Mouse (Mus musculus) heart, embryonic 15.5 days (tissue): ENCODE data around the gene Otop2. TPM values are rescaled to one million over a fixed set of nuclear protein-coding genes. Genes with fewer than 3 reads are reported as not detected.

Experiments
- ATAC-seq: fragments of 200-750 bp; cut with Nextera tagmentation; replicated peaks from 2 replicates; pipeline ENCODE4 v1.8.0; 2017; ENCODE audit warnings: low read depth, moderate TSS enrichment; ENCODE audit not compliant: insufficient number of reproducible peaks, insufficient read depth, low FRiP score
- H3K27ac ChIP-seq: fragments of 300-500 bp; sonication (generic); 2 replicates; pipeline ENCODE4 v1.5.1; 2015; ENCODE audit warnings: mild to moderate bottlenecking, inconsistent platforms
- H3K27me3 ChIP-seq: fragments of 300-500 bp; sonication (generic); 2 replicates; pipeline ENCODE4 v1.6.1; 2015; ENCODE audit warnings: inconsistent platforms
- H3K36me3 ChIP-seq: fragments of 300-500 bp; sonication (generic); 2 replicates; pipeline ENCODE4 v1.6.1; 2015; ENCODE audit warnings: mild to moderate bottlenecking, inconsistent platforms
- H3K4me1 ChIP-seq: fragments of 300-500 bp; sonication (generic); replicated peaks from 2 replicates; pipeline ENCODE4 v1.6.1; 2015; ENCODE audit warnings: inconsistent platforms
- H3K4me2 ChIP-seq: fragments of 300-500 bp; sonication (generic); 2 replicates; pipeline ENCODE4 v1.6.1; 2015; ENCODE audit warnings: inconsistent platforms, mild to moderate bottlenecking, moderate library complexity
- H3K4me3 ChIP-seq: fragments of 300-500 bp; sonication (generic); 2 replicates; pipeline ENCODE4 v1.5.1; 2015; ENCODE audit warnings: mild to moderate bottlenecking, inconsistent platforms
- H3K9ac ChIP-seq: fragments of 300-500 bp; sonication (generic); 2 replicates; pipeline ENCODE4 v1.6.1; 2015; ENCODE audit warnings: mild to moderate bottlenecking, inconsistent platforms
- H3K9me3 ChIP-seq: fragments of 300-500 bp; sonication (generic); replicated peaks from 2 replicates; pipeline ENCODE4 v1.6.1; 2016; ENCODE audit warnings: inconsistent platforms
- WGBS: fragments of 180-500 bp; shearing (Covaris S2); methylation state at CpG from one replicate; pipeline ENCODE4 v1.1.7; 2015; ENCODE audit warnings: mixed read lengths; 5-methylcytosine and 5-hydroxymethylcytosine counted together
- polyA plus RNA-seq: library from polyadenylated mRNA; unstranded; fragments of >200 nt; fragmentation: Nextera tagmentation; extraction: Ambion mirVana; gene quantifications from 2 replicates; pipeline ENCODE4 v1.2.1, GENCODE M21; 2015

The Otop2 gene
- polyA plus RNA-seq, 1 experiment from 2014 or later, result not detected

- no peak overlapping the region for H3K4me2 ChIP-seq
- H3K9ac ChIP-seq, result no peak overlapping the region
- no peaks in the 10 kb centered on the region for H3K36me3 ChIP-seq
- no peak for ATAC-seq
- peaks cover 35% of the 10 kb centered on the region for H3K27me3 ChIP-seq
- WGBS, result 18% methylated on average over 5 of the region's 5 CpGs
- H3K4me1 ChIP-seq, result peaks cover 12% of the 10 kb centered on the region
- no peak overlapping the region for H3K4me3 ChIP-seq
- H3K9me3 ChIP-seq, result no peaks in the 10 kb centered on the region
- peak overlapping the region; percentile 59; the same call in 1 of the 2 replicates for H3K27ac ChIP-seq
These were observed 51.5 kb downstream of the Otop2 start for GRCm38 (mm10) chr11:115358468-115358867.

GRCm38 (mm10) chr11:115359293-115359692 lies 52.3 kb downstream of the Otop2 start:
- no peaks in the 10 kb centered on the region for H3K36me3 ChIP-seq
- ATAC-seq, result peak; percentile 32
- peaks cover 35% of the 10 kb centered on the region for H3K27me3 ChIP-seq
- H3K9me3 ChIP-seq, result no peaks in the 10 kb centered on the region
- no peak overlapping the region for H3K4me3 ChIP-seq
- WGBS, result 37% methylated on average over 3 of the region's 3 CpGs
- H3K27ac ChIP-seq, result peak overlapping the region; percentile 59
- H3K4me2 ChIP-seq, result no peak overlapping the region
- H3K9ac ChIP-seq, result no peak overlapping the region
- peaks cover 12% of the 10 kb centered on the region for H3K4me1 ChIP-seq

GRCm38 (mm10) chr11:115359726-115360125 lies 52.8 kb downstream of the Otop2 start:
- H3K4me2 ChIP-seq, result no peak overlapping the region
- no peak overlapping the region for H3K9ac ChIP-seq
- peak overlapping the region; percentile 59 for H3K27ac ChIP-seq
- 54% methylated on average over 6 of the region's 6 CpGs for WGBS
- no peak for ATAC-seq
- peaks cover 12% of the 10 kb centered on the region for H3K4me1 ChIP-seq
- no peaks in the 10 kb centered on the region for H3K36me3 ChIP-seq
- no peaks in the 10 kb centered on the region for H3K9me3 ChIP-seq
- H3K27me3 ChIP-seq, result peaks cover 30% of the 10 kb centered on the region
- H3K4me3 ChIP-seq, result no peak overlapping the region

GRCm38 (mm10) chr11:115364136-115364535 lies 57.2 kb downstream of the Otop2 start:
- ATAC-seq, result no peak
- Histone ChIP-seq H3K4me2 (no peak overlapping the region), H3K27ac (no peak overlapping the region), H3K4me3 (no peak overlapping the region), H3K36me3 (no peaks in the 10 kb centered on the region), H3K4me1 (peaks cover 28% of the 10 kb centered on the region), H3K9me3 (no peaks in the 10 kb centered on the region), H3K27me3 (peaks cover 36% of the 10 kb centered on the region), H3K9ac (no peak overlapping the region)
- WGBS, result 92% methylated on average over 3 of the region's 3 CpGs

GRCm38 (mm10) chr11:115366039-115366705 lies 59.2 kb downstream of the Otop2 start:
- Histone ChIP-seq H3K4me1 (peaks cover 22% of the 10 kb centered on the region), H3K9me3 (no peaks in the 10 kb centered on the region), H3K27me3 (peaks cover 48% of the 10 kb centered on the region), H3K4me3 (peak overlapping the region; percentile 62), H3K9ac (peak overlapping the region; percentile 62; the same call in 1 of the 2 replicates), H3K36me3 (no peaks in the 10 kb centered on the region), H3K4me2 (peak overlapping the region; percentile 97), H3K27ac (peak overlapping the region; percentile 4; the same call in 1 of the 2 replicates)
- 31% methylated on average over 7 of the region's 7 CpGs for WGBS
- ATAC-seq, result no peak; the same call in 1 of the 2 replicates

GRCm38 (mm10) chr11:115366706-115367394 lies 59.9 kb downstream of the Otop2 start:
- no peaks in the 10 kb centered on the region for H3K9me3 ChIP-seq
- ATAC-seq, result 0 out of 2 replicates have a peak, but pooled peaks have one; percentile 9
- H3K36me3 ChIP-seq, result no peaks in the 10 kb centered on the region
- H3K4me2 ChIP-seq, result peak overlapping the region; percentile 97
- H3K27ac ChIP-seq, result 0 out of 2 replicates have a peak overlapping the region, but pooled peaks have one; percentile 12
- peaks cover 22% of the 10 kb centered on the region for H3K4me1 ChIP-seq
- peak overlapping the region; percentile 62 for H3K4me3 ChIP-seq
- WGBS, result 4% methylated on average over 26 of the region's 28 CpGs
- H3K27me3 ChIP-seq, result peaks cover 54% of the 10 kb centered on the region
- H3K9ac ChIP-seq, result peak overlapping the region; percentile 62

- Histone ChIP-seq H3K9ac (peak within 1 kb of the TSS; percentile 62), H3K4me3 (peak within 1 kb of the TSS; percentile 62), H3K27ac (0 out of 2 replicates have a peak within 1 kb of the TSS, but pooled peaks have one; percentile 12), H3K9me3 (no peaks in the 10 kb centered on the region), H3K4me2 (peak within 1 kb of the TSS; percentile 97), H3K4me1 (peaks cover 22% of the 10 kb centered on the region), H3K36me3 (no peaks in the 10 kb centered on the region), H3K27me3 (peaks cover 60% of the 10 kb centered on the region)
- ATAC-seq, result peak; percentile 65
- WGBS, result 2% methylated on average over 39 of the region's 39 CpGs
These were observed 60.5 kb downstream of the Otop2 start, which contains the start of gene Hid1 for GRCm38 (mm10) chr11:115367395-115367944. TSS of gene Hid1 (minus strand) at chr11:115367756.

GRCm38 (mm10) chr11:115370368-115370767 lies 63.4 kb downstream of the Otop2 start:
- Histone ChIP-seq H3K4me3 (no peak overlapping the region), H3K36me3 (no peaks in the 10 kb centered on the region), H3K27me3 (peaks cover 69% of the 10 kb centered on the region), H3K27ac (no peak overlapping the region), H3K4me2 (no peak overlapping the region), H3K9me3 (no peaks in the 10 kb centered on the region), H3K4me1 (peaks cover 35% of the 10 kb centered on the region), H3K9ac (no peak overlapping the region)
- no peak for ATAC-seq
- WGBS, result 52% methylated on average over 7 of the region's 7 CpGs

- no peaks in the 10 kb centered on the region for H3K9me3 ChIP-seq
- no peak for ATAC-seq
- whole genome bisulfite sequencing, result 50% methylated on average over 8 of the region's 8 CpGs
- H3K27ac ChIP-seq, result no peak overlapping the region
- no peak overlapping the region for H3K4me2 ChIP-seq
- no peak overlapping the region for H3K4me3 ChIP-seq
- H3K4me1 ChIP-seq, result peaks cover 29% of the 10 kb centered on the region
- peaks cover 67% of the 10 kb centered on the region for H3K27me3 ChIP-seq
- no peak overlapping the region for H3K9ac ChIP-seq
- no peaks in the 10 kb centered on the region for H3K36me3 ChIP-seq
These were observed 64.4 kb downstream of the Otop2 start for GRCm38 (mm10) chr11:115371354-115371753.

GRCm38 (mm10) chr11:115372015-115372414 lies 65.1 kb downstream of the Otop2 start:
- Histone ChIP-seq H3K9ac (no peak overlapping the region), H3K9me3 (no peaks in the 10 kb centered on the region), H3K27me3 (peaks cover 61% of the 10 kb centered on the region), H3K27ac (no peak overlapping the region), H3K4me1 (peaks cover 24% of the 10 kb centered on the region), H3K4me2 (no peak overlapping the region), H3K4me3 (no peak overlapping the region), H3K36me3 (no peaks in the 10 kb centered on the region)
- 57% methylated on average over 1 of the region's 1 CpGs for WGBS
- no peak for ATAC-seq

GRCm38 (mm10) chr11:115372737-115373136 lies 65.8 kb downstream of the Otop2 start:
- Histone ChIP-seq H3K36me3 (no peaks in the 10 kb centered on the region), H3K27me3 (peaks cover 53% of the 10 kb centered on the region), H3K4me3 (no peak overlapping the region), H3K4me2 (no peak overlapping the region), H3K9ac (no peak overlapping the region), H3K4me1 (peaks cover 16% of the 10 kb centered on the region), H3K27ac (no peak overlapping the region), H3K9me3 (no peaks in the 10 kb centered on the region)
- ATAC-seq, result no peak
- 36% methylated on average over 2 of the region's 2 CpGs for WGBS
